Mouse (Mus musculus) MEL (cell line): ENCODE data around the gene Fgf3.

Experiments
- CTCF ChIP-seq, 3 experiments: IDR thresholded peaks in 2 of 3; conservative IDR thresholded peaks in 1 of 3; 2 replicates each; pipeline ENCODE4 v1.5.1; 2011 to 2012; ENCODE audit warnings: low read length in 3 of 3, low read depth in 2 of 3, mild to moderate bottlenecking in 2 of 3, improper control_type of control experiment in 1 of 3, inconsistent platforms in 1 of 3, mixed read lengths in 1 of 3, moderate library complexity in 1 of 3; ENCODE audit not compliant: control insufficient read depth in 1 of 3, insufficient read depth in 1 of 3, poor library complexity in 1 of 3, severe bottlenecking in 1 of 3
- HCFC1 ChIP-seq: IDR thresholded peaks from 2 replicates; pipeline ENCODE4 v1.6.1; 2012; ENCODE audit warnings: low read depth, mild to moderate bottlenecking, inconsistent platforms, low read length, improper control_type of control experiment, moderate library complexity

DNA sequence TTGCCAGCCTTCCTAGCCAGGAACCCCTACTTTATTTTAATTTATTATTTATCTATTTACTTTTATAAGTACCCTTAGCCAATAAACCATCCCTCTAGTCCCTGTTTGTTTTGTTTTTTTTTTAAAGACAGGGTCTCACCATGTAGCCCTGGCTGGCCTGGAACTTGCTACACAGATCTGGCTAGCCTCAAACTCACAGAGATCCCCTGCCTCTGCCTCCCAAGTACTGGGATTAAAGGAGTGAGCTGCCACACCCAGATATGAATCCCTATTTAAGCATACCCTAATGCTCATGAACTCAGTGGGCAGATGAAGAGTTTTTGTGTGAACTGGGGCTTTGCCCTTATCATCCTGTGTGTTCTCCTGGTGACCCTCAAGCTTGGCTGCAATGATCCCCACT, 9.2 kb downstream of the Fgf3 start, which contains the start of gene Fgf4:
- no peak for TF ChIP-seq CTCF (IDR thresholded peaks at IDR 0.05 in 2 of 3, conservative IDR thresholded peaks at IDR 0.05 in 1 of 3; ENCODE audit: control insufficient read depth in 1 of 3, insufficient read depth in 1 of 3, low read depth in 2 of 3, low read length in 3 of 3, poor library complexity in 1 of 3, severe bottlenecking in 1 of 3)
- no peak for TF ChIP-seq HCFC1
